Mouse (Mus musculus) induced T-regulatory cell, adult 2 months (primary cell): ENCODE data around the gene B3gnt4.

Experiments
- DNase-seq: peaks from one replicate; pipeline ENCODE4 v3.0.0-alpha.2; 2012; ENCODE audit warnings: low read depth

B3gnt4 gene

GRCm38 (mm10) chr5:123525916-123526495 lies 15.7 kb downstream of the B3gnt4 start:
- DNase-seq: no peak

DNA sequence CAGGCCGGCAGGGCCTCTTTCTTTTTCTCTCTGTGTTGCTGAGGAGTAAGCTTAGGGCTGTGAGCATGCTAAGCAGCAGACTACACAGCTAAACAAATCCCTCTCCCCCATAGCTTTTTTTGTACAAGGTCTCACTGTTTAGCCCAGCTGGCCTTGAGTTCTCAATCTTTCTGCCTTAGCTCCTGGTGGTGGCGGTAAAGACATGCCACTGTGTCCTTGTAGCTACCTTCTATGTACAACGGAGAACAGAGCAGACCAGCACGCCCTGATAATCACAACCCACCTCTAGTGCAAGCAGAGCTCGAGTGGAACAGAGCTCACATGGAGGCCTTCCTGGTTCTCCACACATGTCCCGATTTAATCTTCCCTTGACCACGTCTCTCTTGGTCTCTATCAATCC lies 18.4 kb downstream of the B3gnt4 start:
- DNase-seq: no peak

DNA sequence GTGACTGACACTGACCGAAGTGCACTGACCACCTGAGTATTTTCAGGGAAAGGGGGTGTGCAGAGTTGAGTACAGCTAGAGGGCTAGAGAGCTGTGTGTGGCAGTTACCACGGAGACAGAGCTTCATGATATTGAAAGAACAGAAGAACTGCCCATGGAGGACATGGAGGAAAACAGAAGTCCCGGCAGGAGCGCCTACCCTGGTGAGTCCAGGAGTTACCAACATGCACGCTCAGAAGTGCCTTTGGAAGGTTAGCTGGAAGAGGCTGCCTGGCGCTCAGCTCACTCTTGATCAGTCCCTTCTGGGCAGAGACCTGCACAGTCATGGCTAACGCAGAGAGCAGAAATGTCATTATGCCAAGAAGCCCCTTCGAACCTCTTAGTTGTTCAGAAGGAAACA lies 19.8 kb downstream of the B3gnt4 start:
- DNase-seq: no peak

DNA sequence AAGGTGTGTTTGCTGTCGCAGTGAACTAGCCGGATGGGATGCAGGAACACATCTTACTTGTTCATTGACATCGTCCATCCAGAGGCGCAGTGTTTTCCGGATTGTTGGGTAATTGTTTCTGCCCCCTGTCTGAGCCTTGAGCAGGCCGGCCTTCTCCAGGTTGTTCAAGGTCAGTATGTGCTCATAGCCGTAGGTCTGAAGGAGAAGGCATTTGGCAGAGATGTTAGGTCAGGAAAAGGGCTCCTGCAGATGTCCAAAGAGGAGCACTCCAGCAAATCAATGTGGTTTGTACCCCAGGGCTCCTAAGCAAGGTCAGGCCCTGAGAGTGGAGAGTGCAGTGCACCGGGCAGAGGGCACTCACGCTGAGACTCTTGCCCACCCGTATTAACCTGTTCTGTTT lies 23.5 kb downstream of the B3gnt4 start:
- DNase-seq: no peak

DNA sequence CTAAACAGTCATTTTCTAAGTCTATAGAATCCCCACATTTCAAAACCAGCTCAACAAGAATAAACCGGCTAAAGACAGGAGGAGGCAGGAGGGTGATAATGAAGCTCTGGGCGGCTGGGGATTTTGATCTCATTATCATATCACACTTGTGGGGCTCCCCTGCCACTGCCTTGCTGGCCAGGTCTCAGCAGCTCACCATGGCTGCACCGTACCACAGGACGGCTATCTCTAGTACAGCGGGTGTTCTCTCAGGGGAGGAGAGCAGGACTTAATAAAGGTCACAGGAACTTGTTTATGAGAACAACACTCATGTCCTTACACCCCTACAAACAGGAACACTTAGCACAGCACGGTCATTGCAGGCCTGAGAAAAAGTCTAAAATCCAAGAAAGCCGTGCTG lies 45.4 kb downstream of the B3gnt4 start:
- no peak for DNase-seq

DNA sequence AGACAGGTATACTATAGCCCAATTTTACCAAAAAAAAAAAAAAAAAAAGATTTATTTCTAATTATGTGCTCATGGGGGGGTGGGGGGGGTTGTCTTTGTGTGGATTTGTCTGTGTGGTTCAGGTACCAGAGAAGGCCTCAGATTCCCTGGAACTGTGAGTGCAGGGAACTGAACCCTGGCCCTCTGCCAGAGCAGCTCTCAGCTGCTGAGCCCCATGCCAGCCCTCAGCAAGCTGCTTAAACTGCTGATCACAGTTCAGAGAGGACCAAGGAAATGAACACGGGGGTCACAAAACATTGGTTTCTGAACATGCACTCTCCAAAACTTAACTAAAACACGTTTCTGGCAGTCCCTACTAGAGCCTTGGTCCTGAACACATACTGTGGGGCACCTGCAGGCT lies 46.2 kb downstream of the B3gnt4 start:
- no peak for DNase-seq

DNA sequence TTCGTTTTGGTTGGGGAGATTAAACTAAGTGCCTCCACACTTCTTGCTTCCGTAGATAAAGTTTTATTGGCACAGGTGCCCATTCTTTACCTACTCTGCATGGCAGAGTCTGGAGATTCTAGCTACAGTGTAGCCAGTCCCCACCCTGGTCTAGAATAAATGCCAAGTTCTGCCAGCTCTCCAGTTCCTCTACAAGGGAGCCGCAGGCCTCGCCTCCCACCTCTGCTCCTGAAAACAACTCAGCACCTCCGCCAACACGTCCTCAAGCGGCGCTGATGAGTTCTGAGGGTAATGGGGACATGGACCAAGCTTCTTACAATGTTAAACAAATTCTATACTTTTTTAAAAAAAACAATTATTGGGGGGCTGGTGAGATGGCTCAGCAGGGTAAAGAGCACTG lies 49.3 kb downstream of the B3gnt4 start:
- DNase-seq: no peak

- DNase-seq: no peak
These were observed 50.9 kb downstream of the B3gnt4 start for GRCm38 (mm10) chr5:123561128-123561527.
